35 mouse cellular contexts compared by ENCODE assay signal in the genomic region with DNA sequence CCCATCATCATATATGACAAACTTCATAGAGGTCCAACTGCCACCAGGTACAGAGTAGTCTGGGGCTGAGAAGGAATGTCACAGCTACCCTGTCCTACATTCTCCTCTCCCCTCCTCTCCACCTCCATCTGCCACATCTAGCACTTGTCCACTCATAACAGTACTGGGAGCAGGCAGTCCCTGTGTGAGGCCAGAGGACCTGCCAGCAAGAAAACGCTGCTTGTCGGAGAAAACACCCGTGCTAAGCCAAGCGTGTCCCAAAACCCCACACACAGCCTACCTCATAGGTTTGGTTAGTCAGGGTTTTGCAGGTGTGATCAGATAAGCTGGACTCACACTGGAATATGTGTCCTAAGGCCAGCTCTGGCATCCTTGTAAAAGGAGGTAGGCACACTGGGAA. TPM values are rescaled to one million over a fixed set of nuclear protein-coding genes. Genes with fewer than 3 reads are reported as not detected.
DNase-seq lines count a peak whose midpoint lies in the region; ATAC-seq and TF ChIP-seq lines count a peak whose summit lies in the region.
"Had no signal": no experiment of that assay in that cellular context is flagged by ENCODE, and none has a peak within 500 bp of the region (broad histone marks: within the 10 kb centered on the region; RNA-seq: fewer than 3 reads in every experiment).

No protein-coding gene starts in this region.

- ATAC-seq in kidney, embryonic 14.5 days (ENCODE audit: low FRiP score, low TSS enrichment), result no peak
- no peak for ATAC-seq in liver, embryonic 12.5 days
- ATAC-seq: CD4-positive, CD25-positive, alpha-beta regulatory T cell, adult 4 months; forebrain, embryonic 16.5 days; inflammation-experienced regulatory T-cells, adult 6 months had no signal

- no peak overlapping the region for H3K9ac ChIP-seq in kidney, embryonic 14.5 days (ENCODE audit: low read depth, low read length)
- no peak overlapping the region for H3K9ac ChIP-seq in liver, embryonic 12.5 days
- H3K9ac ChIP-seq: heart, embryonic 13.5 days; hindbrain, embryonic 15.5 days; limb, embryonic 12.5 days; lung, embryonic 15.5 days; midbrain, embryonic 12.5 days; neural tube, embryonic 12.5 days had no signal

- H3K4me3 ChIP-seq in kidney, embryonic 14.5 days (ENCODE audit: low read length), result no peak overlapping the region
- H3K4me3 ChIP-seq in cerebellum, adult 2 months (replicated peaks; ENCODE audit: insufficient read depth, low read depth, low read length), result no peak overlapping the region
- H3K4me3 ChIP-seq in liver, embryonic 12.5 days, result no peak overlapping the region
- H3K4me3 ChIP-seq: heart, embryonic 13.5 days; hindbrain, embryonic 15.5 days; layer of hippocampus, adult 2 months; left cerebral cortex, adult 2 months; limb, embryonic 12.5 days; lung, embryonic 15.5 days; midbrain, embryonic 12.5 days; myocyte; neural tube, embryonic 12.5 days had no signal

- no peaks in the 10 kb centered on the region for H3K27me3 ChIP-seq in kidney, embryonic 14.5 days (ENCODE audit: control insufficient read depth, insufficient read depth, low read length)
- no peaks in the 10 kb centered on the region for H3K27me3 ChIP-seq in cerebellum, adult 2 months (ENCODE audit: control insufficient read depth, insufficient read depth, low read length)
- no peaks in the 10 kb centered on the region for H3K27me3 ChIP-seq in liver, embryonic 12.5 days (replicated peaks)
- H3K27me3 ChIP-seq: heart, embryonic 13.5 days; lung, embryonic 15.5 days had no signal

- DNase-seq in kidney, adult 18-20 months, result peak; percentile 13
- DNase-seq in cerebellum, adult 11 months, result peak; percentile 62
- peak; percentile 74 to 83 for DNase-seq in cerebellum, adult 2 months
- peak; percentile 64 to 80 for DNase-seq in cerebellum, postnatal 14 days
- no peak for DNase-seq in adrenal gland, postnatal 25 days
- DNase-seq: adrenal gland, adult 2 months; heart, postnatal 10 days; kidney, adult 8-10 months; kidney, postnatal 14 days; right cerebral cortex, adult 18-20 months; spleen, adult 18-20 months; thymus, adult 18-20 months; thymus, postnatal 25 days had no signal

- no peak overlapping the region for H3K4me2 ChIP-seq in kidney, embryonic 14.5 days (replicated peaks; ENCODE audit: low read depth, low read length)
- no peak overlapping the region for H3K4me2 ChIP-seq in liver, embryonic 12.5 days
- H3K4me2 ChIP-seq: heart, embryonic 13.5 days; hindbrain, embryonic 15.5 days; limb, embryonic 12.5 days; lung, embryonic 15.5 days; midbrain, embryonic 12.5 days; neural tube, embryonic 12.5 days had no signal

- no peak overlapping the region for H3K27ac ChIP-seq in kidney, embryonic 14.5 days (ENCODE audit: low read depth, low read length)
- H3K27ac ChIP-seq in cerebellum, adult 2 months (ENCODE audit: insufficient read depth, low read length), result peak overlapping the region; percentile 6
- no peak overlapping the region for H3K27ac ChIP-seq in liver, embryonic 12.5 days
- H3K27ac ChIP-seq: heart, embryonic 13.5 days; hindbrain, embryonic 15.5 days; layer of hippocampus, adult 2 months; left cerebral cortex, adult 2 months; limb, embryonic 12.5 days; lung, embryonic 15.5 days; midbrain, embryonic 12.5 days; neural tube, embryonic 12.5 days; stomach, postnatal 0 days had no signal

- no peaks in the 10 kb centered on the region for H3K9me3 ChIP-seq in kidney, embryonic 14.5 days (ENCODE audit: control insufficient read depth, low read length)
- no peaks in the 10 kb centered on the region for H3K9me3 ChIP-seq in liver, embryonic 12.5 days (replicated peaks)
- H3K9me3 ChIP-seq: heart, embryonic 13.5 days; hindbrain, embryonic 15.5 days; limb, embryonic 12.5 days; lung, embryonic 15.5 days; midbrain, embryonic 12.5 days; neural tube, embryonic 12.5 days had no signal

- H3K4me1 ChIP-seq in kidney, embryonic 14.5 days (ENCODE audit: control insufficient read depth, insufficient read depth, low read length), result peaks cover 21% of the 10 kb centered on the region
- H3K4me1 ChIP-seq in cerebellum, adult 2 months (ENCODE audit: control insufficient read depth, insufficient read depth, low read length), result peaks cover 50% of the 10 kb centered on the region
- no peaks in the 10 kb centered on the region for H3K4me1 ChIP-seq in liver, embryonic 12.5 days
- H3K4me1 ChIP-seq: midbrain, embryonic 12.5 days had no signal

- WGBS in kidney, embryonic 14.5 days, result 71% methylated on average over 4 of the region's 4 CpGs
- WGBS in cerebellum, adult 2 months, result 14% methylated on average over 4 of the region's 4 CpGs
- 68% methylated on average over 4 of the region's 4 CpGs for WGBS in liver, embryonic 12.5 days (ENCODE audit: insufficient replicate concordance)

- no peaks in the 10 kb centered on the region for H3K36me3 ChIP-seq in kidney, embryonic 14.5 days (ENCODE audit: control insufficient read depth, insufficient read depth, low read length)
- H3K36me3 ChIP-seq in liver, embryonic 12.5 days, result no peaks in the 10 kb centered on the region
- H3K36me3 ChIP-seq: heart, embryonic 13.5 days; hindbrain, embryonic 15.5 days; limb, embryonic 12.5 days; lung, embryonic 15.5 days; midbrain, embryonic 12.5 days; neural tube, embryonic 12.5 days had no signal

- peak; percentile 19; the same call in 1 of the 2 replicates for TF ChIP-seq POLR2A in cerebellum, adult 2 months (IDR thresholded peaks at IDR 0.05; ENCODE audit: borderline replicate concordance, insufficient read depth, low read length)

- no peak for TF ChIP-seq CTCF in cerebellum, adult 2 months (IDR thresholded peaks at IDR 0.05; ENCODE audit: borderline replicate concordance, insufficient read depth, low read depth, low read length)

RNA-seq across cellular contexts. Expression of gene 1810010D01Rik, which starts 33.0 kb away (rescaled TPM):
- 0.46 TPM in 1 of 2 replicates, not detected in the other for polyA plus RNA-seq in kidney, embryonic 14.5 days (2014; fragmentation: Nextera tagmentation; extraction: Ambion mirVana)
- 11.3 and 13.6 TPM in 2 replicates for polyA plus RNA-seq in cerebellum, adult 2 months (2012; rRNA removed)
- polyA plus RNA-seq in liver, embryonic 12.5 days (2016; fragmentation: Nextera tagmentation; extraction: Ambion mirVana), result 0.30 and 0.38 TPM in 2 replicates
- total RNA-seq in adrenal gland, postnatal 25 days (2021), result 0.52 TPM in 1 of 2 replicates, not detected in the other
- total RNA-seq: gastrocnemius, adult 8-10 months; heart, postnatal 10 days; hematopoietic stem cell, adult 5-6 weeks; layer of hippocampus, postnatal 14 days; left cerebral cortex, postnatal 25 days; liver, adult 2 months; megakaryocyte progenitor cell, adult 5-6 weeks; midbrain, postnatal 0 days had no signal
- polyA plus RNA-seq: CD4-positive, CD25-positive, alpha-beta regulatory T cell, adult 4 months; forebrain, embryonic 16.5 days; hindbrain, embryonic 15.5 days; inflammation-experienced regulatory T-cells, adult 6 months; midbrain, postnatal 0 days; myocyte had no signal

RNA-seq across cellular contexts. Expression of gene Tpcn2, which starts 42.9 kb away (rescaled TPM):
- 4.0 and 4.4 TPM in 2 replicates for polyA plus RNA-seq in kidney, embryonic 14.5 days (2014; fragmentation: Nextera tagmentation; extraction: Ambion mirVana)
- 24.4 and 29.0 TPM in 2 replicates for polyA plus RNA-seq in cerebellum, adult 2 months (2012; rRNA removed)
- 2.9 and 3.1 TPM in 2 replicates for polyA plus RNA-seq in liver, embryonic 12.5 days (2016; fragmentation: Nextera tagmentation; extraction: Ambion mirVana)
- 13.7 and 18.8 TPM in 2 replicates for total RNA-seq in adrenal gland, postnatal 25 days (2021)

RNA-seq across cellular contexts. Expression of gene Mrgprf, which starts 59.7 kb away (rescaled TPM):
- polyA plus RNA-seq in kidney, embryonic 14.5 days (2014; fragmentation: Nextera tagmentation; extraction: Ambion mirVana), result 1.7 and 2.2 TPM in 2 replicates
- polyA plus RNA-seq in cerebellum, adult 2 months (2012; rRNA removed), result 24.0 and 30.8 TPM in 2 replicates
- polyA plus RNA-seq in liver, embryonic 12.5 days (2016; fragmentation: Nextera tagmentation; extraction: Ambion mirVana), result not detected in 2 replicates
- total RNA-seq in adrenal gland, postnatal 25 days (2021), result 1.0 and 1.3 TPM in 2 replicates
- total RNA-seq: hematopoietic stem cell, adult 5-6 weeks; liver, adult 2 months; megakaryocyte progenitor cell, adult 5-6 weeks had no signal
- polyA plus RNA-seq: CD4-positive, CD25-positive, alpha-beta regulatory T cell, adult 4 months; inflammation-experienced regulatory T-cells, adult 6 months had no signal
